Mouse (Mus musculus): Measurements from ENCODE around the gene Gm49398.

The Gm49398 gene

DNA sequence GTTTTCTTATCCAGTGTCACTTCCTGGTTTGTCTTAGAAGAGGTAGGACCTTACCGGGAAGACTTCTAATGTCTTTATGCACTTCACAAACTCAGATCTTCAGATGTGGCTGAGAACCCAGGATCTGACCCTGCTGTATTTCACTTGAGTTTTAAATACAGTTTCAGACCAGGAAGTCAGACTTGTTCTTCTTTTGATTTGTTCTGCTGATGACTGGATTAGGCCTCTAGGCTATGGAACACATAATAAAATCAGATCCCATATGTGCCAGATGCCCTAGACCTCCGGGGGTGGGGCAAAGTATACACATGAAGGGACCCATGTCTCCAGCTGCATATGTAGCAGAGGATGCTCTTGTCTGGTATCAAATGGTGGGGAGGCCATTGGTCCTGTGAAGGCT, at the start of gene Gm49398:
TSS of gene Gm49398 (minus strand) at position 101 of the 400 bp plus-strand sequence.
- no peak for DNase-seq

DNA sequence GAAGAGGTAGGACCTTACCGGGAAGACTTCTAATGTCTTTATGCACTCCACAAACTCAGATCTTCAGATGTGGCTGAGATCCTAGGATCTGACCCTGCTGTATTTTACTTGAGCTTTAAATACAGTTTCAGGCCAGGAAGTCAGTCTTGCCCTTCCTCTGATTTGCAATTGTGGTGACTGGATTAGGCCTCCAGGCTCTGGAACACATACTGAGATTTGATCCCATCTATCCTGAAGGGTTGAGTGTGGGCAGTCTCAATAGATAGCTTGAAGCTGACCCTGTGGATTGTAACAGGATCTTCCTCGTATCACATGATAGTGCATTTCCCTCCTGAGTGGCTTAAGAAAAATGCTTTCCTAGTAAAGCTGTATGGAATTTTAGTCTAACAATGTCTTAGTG, 33.4 kb downstream of the Gm49398 start, which contains the start of gene Cts8:
TSS of gene Cts8 (minus strand) at position 101 of the 400 bp plus-strand sequence.
- no peak for DNase-seq

DNA sequence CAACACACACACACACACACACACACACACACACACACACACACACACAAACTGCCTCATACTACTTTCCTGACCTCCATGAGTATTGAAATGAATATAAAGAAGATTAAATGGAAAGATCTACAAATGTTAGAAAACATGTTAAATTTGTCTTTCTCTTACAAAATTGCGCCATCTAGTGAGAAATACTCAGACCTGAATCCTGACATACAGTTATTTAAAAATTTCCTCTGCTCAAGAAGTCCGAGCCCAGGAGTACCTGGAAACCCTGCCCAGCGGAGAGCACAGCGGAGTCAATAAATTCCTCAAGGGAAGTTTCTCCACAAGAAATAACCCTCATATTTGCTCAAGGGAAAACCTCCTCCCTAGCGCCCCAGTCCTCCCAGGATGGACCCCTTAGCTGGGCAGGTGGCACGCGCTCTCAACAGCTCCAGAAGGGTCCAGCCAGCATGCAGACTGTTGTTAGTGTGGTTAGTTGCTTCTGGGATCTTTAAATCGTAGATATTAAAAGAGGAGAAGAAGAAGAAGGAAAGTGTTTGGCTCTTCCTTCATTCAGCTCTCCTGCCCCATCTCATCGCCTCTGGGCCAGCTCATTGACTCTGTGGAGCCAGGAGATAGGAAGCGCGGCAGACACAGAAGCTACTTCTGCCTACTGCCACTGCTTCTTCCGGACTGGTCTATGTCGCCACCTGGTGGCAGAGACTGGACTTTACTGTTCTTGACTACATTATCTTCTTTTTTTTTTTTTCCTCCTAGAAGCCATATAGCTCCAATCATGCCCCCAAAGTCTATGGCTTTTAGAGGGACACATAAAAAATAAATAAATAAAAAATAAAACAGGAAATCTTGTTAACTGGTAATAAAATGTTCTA, 47.3 kb downstream of the Gm49398 start:
- peak; percentile 90 for DNase-seq

DNA sequence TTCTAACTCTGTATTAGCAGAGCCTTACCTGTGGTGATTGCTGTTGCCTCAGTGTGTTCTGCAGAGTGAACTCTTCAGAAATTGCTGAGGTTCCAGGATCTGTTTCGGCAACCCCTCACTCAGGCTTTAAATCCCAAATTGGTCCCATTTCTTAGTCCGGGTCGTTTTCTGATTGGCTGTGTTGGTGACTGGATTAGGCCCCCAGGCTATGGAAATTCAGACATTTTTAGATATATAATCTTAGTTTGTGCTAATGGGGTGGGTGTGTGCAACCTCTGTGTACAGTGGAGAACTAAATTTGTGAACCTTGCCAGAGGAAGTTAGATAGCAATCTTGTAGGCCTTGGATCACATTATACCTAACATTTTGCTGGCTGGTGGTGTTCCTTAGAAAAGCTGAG, 85.3 kb downstream of the Gm49398 start, which contains the start of gene Cts6:
TSS of gene Cts6 (minus strand) at position 101 of the 400 bp plus-strand sequence.
- no peak for DNase-seq
